Mouse (Mus musculus): ENCODE measurements at regions not wholly inside any gene's neighbourhood (a gene's known extent, or its start where the extent isn't known, plus 50 kb on each side); places are given as distances from the start of the nearest gene placed in this dataset.

GRCm38 (mm10) chr5:119944371-119944770 lies 111.9 kb downstream of the Tbx5 start:
- Histone ChIP-seq H3K9ac (ENCODE audit: low read length) (no peak overlapping the region), H3K4me2 (ENCODE audit: low read length) (no peak overlapping the region), H3K27me3 (replicated peaks; ENCODE audit: control insufficient read depth, insufficient read depth, low read length) (peaks cover 10% of the 10 kb centered on the region), H3K9me3 (ENCODE audit: control insufficient read depth, low read length) (no peaks in the 10 kb centered on the region), H3K4me3 (ENCODE audit: low read depth, low read length) (no peak overlapping the region), H3K36me3 (ENCODE audit: control insufficient read depth, insufficient read depth, low read length) (no peaks in the 10 kb centered on the region), H3K4me1 (replicated peaks; ENCODE audit: control insufficient read depth, insufficient read depth, low read length) (no peaks in the 10 kb centered on the region), H3K27ac (ENCODE audit: low read depth) (no peak overlapping the region)
- no peak for DNase-seq (ENCODE audit: low spot score)
- no peak for ATAC-seq (replicated peaks; ENCODE audit: low FRiP score, low TSS enrichment, low read depth)
- 52% methylated on average over 10 of the region's 10 CpGs for WGBS

GRCm38 (mm10) chr5:119948399-119948798 lies 115.9 kb downstream of the Tbx5 start:
- Histone ChIP-seq H3K27ac (ENCODE audit: low read depth) (no peak overlapping the region), H3K9ac (ENCODE audit: low read length) (no peak overlapping the region), H3K4me3 (ENCODE audit: low read depth, low read length) (no peak overlapping the region), H3K9me3 (ENCODE audit: control insufficient read depth, low read length) (peaks cover 3% of the 10 kb centered on the region; the same call in 1 of the 2 replicates), H3K4me2 (ENCODE audit: low read length) (no peak overlapping the region), H3K4me1 (replicated peaks; ENCODE audit: control insufficient read depth, insufficient read depth, low read length) (no peaks in the 10 kb centered on the region), H3K36me3 (ENCODE audit: control insufficient read depth, insufficient read depth, low read length) (no peaks in the 10 kb centered on the region), H3K27me3 (replicated peaks; ENCODE audit: control insufficient read depth, insufficient read depth, low read length) (peaks cover 1% of the 10 kb centered on the region; the same call in 1 of the 2 replicates)
- DNase-seq (ENCODE audit: low spot score) (no peak), ATAC-seq (replicated peaks; ENCODE audit: low FRiP score, low TSS enrichment, low read depth) (no peak)
- 78% methylated on average over 4 of the region's 4 CpGs for WGBS

- peaks cover 3% of the 10 kb centered on the region; the same call in 1 of the 2 replicates for H3K9me3 ChIP-seq (ENCODE audit: control insufficient read depth, low read length)
- no peaks in the 10 kb centered on the region for H3K36me3 ChIP-seq (ENCODE audit: control insufficient read depth, insufficient read depth, low read length)
- no peak for ATAC-seq (replicated peaks; ENCODE audit: low FRiP score, low TSS enrichment, low read depth)
- no peak overlapping the region for H3K27ac ChIP-seq (ENCODE audit: low read depth)
- H3K27me3 ChIP-seq (replicated peaks; ENCODE audit: control insufficient read depth, insufficient read depth, low read length) = no peaks in the 10 kb centered on the region
- H3K4me1 ChIP-seq (replicated peaks; ENCODE audit: control insufficient read depth, insufficient read depth, low read length) = no peaks in the 10 kb centered on the region
- whole genome bisulfite sequencing = 86% methylated on average over 2 of the region's 2 CpGs
- no peak overlapping the region for H3K4me3 ChIP-seq (ENCODE audit: low read depth, low read length)
- H3K9ac ChIP-seq (ENCODE audit: low read length) = no peak overlapping the region
- H3K4me2 ChIP-seq (ENCODE audit: low read length) = no peak overlapping the region
- DNase-seq (ENCODE audit: low spot score) = no peak
These were observed 119.6 kb downstream of the Tbx5 start for GRCm38 (mm10) chr5:119952085-119952484.

GRCm38 (mm10) chr5:119953189-119953588 lies 120.7 kb downstream of the Tbx5 start:
- ATAC-seq (replicated peaks; ENCODE audit: low FRiP score, low TSS enrichment, low read depth) (no peak), DNase-seq (ENCODE audit: low spot score) (no peak)
- H3K9ac ChIP-seq (ENCODE audit: low read length) = no peak overlapping the region
- H3K4me1 ChIP-seq (replicated peaks; ENCODE audit: control insufficient read depth, insufficient read depth, low read length) = no peaks in the 10 kb centered on the region
- H3K36me3 ChIP-seq (ENCODE audit: control insufficient read depth, insufficient read depth, low read length) = no peaks in the 10 kb centered on the region
- H3K27ac ChIP-seq (ENCODE audit: low read depth) = no peak overlapping the region
- H3K4me3 ChIP-seq (ENCODE audit: low read depth, low read length) = no peak overlapping the region
- no peak overlapping the region for H3K4me2 ChIP-seq (ENCODE audit: low read length)
- 88% methylated on average over 5 of the region's 5 CpGs for WGBS
- no peaks in the 10 kb centered on the region for H3K27me3 ChIP-seq (replicated peaks; ENCODE audit: control insufficient read depth, insufficient read depth, low read length)
- H3K9me3 ChIP-seq (ENCODE audit: control insufficient read depth, low read length) = peaks cover 3% of the 10 kb centered on the region; the same call in 1 of the 2 replicates

GRCm38 (mm10) chr5:119953811-119954566 lies 121.5 kb downstream of the Tbx5 start:
- H3K27ac ChIP-seq (ENCODE audit: low read depth) = no peak overlapping the region
- H3K9ac ChIP-seq (ENCODE audit: low read length) = no peak overlapping the region
- no peak overlapping the region for H3K4me3 ChIP-seq (ENCODE audit: low read depth, low read length)
- H3K36me3 ChIP-seq (ENCODE audit: control insufficient read depth, insufficient read depth, low read length) = no peaks in the 10 kb centered on the region
- WGBS = 60% methylated on average over 14 of the region's 14 CpGs
- H3K4me1 ChIP-seq (replicated peaks; ENCODE audit: control insufficient read depth, insufficient read depth, low read length) = peaks cover 3% of the 10 kb centered on the region; the same call in 1 of the 2 replicates
- H3K4me2 ChIP-seq (ENCODE audit: low read length) = no peak overlapping the region
- H3K27me3 ChIP-seq (replicated peaks; ENCODE audit: control insufficient read depth, insufficient read depth, low read length) = no peaks in the 10 kb centered on the region
- H3K9me3 ChIP-seq (ENCODE audit: control insufficient read depth, low read length) = peaks cover 3% of the 10 kb centered on the region; the same call in 1 of the 2 replicates
- no peak for ATAC-seq (replicated peaks; ENCODE audit: low FRiP score, low TSS enrichment, low read depth)
- no peak for DNase-seq (ENCODE audit: low spot score)

- WGBS = 2% methylated on average over 14 of the region's 14 CpGs
- Histone ChIP-seq H3K9me3 (ENCODE audit: control insufficient read depth, low read length) (no peaks in the 10 kb centered on the region), H3K4me2 (ENCODE audit: low read length) (peak overlapping the region; percentile 36), H3K4me3 (ENCODE audit: low read depth, low read length) (no peak overlapping the region), H3K4me1 (replicated peaks; ENCODE audit: control insufficient read depth, insufficient read depth, low read length) (peaks cover 7% of the 10 kb centered on the region; the same call in 1 of the 2 replicates), H3K36me3 (ENCODE audit: control insufficient read depth, insufficient read depth, low read length) (no peaks in the 10 kb centered on the region), H3K9ac (ENCODE audit: low read length) (no peak overlapping the region), H3K27me3 (replicated peaks; ENCODE audit: control insufficient read depth, insufficient read depth, low read length) (0 out of 2 replicates have a peak, but pooled peaks cover 7% of the 10 kb centered on the region), H3K27ac (ENCODE audit: low read depth) (no peak overlapping the region)
- ATAC-seq (replicated peaks; ENCODE audit: low FRiP score, low TSS enrichment, low read depth) (no peak), DNase-seq (ENCODE audit: low spot score) (no peak)
These were observed 126.5 kb downstream of the Tbx5 start for GRCm38 (mm10) chr5:119958942-119959341.

- H3K27ac ChIP-seq (ENCODE audit: low read depth) = no peak overlapping the region
- H3K36me3 ChIP-seq (ENCODE audit: control insufficient read depth, insufficient read depth, low read length) = no peaks in the 10 kb centered on the region
- peaks cover 24% of the 10 kb centered on the region; the same call in 1 of the 2 replicates for H3K27me3 ChIP-seq (replicated peaks; ENCODE audit: control insufficient read depth, insufficient read depth, low read length)
- no peak overlapping the region for H3K9ac ChIP-seq (ENCODE audit: low read length)
- H3K4me2 ChIP-seq (ENCODE audit: low read length) = no peak overlapping the region
- no peaks in the 10 kb centered on the region for H3K4me1 ChIP-seq (replicated peaks; ENCODE audit: control insufficient read depth, insufficient read depth, low read length)
- H3K4me3 ChIP-seq (ENCODE audit: low read depth, low read length) = no peak overlapping the region
- DNase-seq (ENCODE audit: low spot score) (no peak), ATAC-seq (replicated peaks; ENCODE audit: low FRiP score, low TSS enrichment, low read depth) (no peak)
- no peaks in the 10 kb centered on the region for H3K9me3 ChIP-seq (ENCODE audit: control insufficient read depth, low read length)
- WGBS = 45% methylated on average over 3 of the region's 3 CpGs
These were observed 132.3 kb downstream of the Tbx5 start for GRCm38 (mm10) chr5:119964751-119965150.

- 91% methylated on average over 16 of the region's 16 CpGs for WGBS
- no peak for ATAC-seq (replicated peaks; ENCODE audit: low FRiP score, low TSS enrichment, low read depth)
These were observed 138.8 kb downstream of the Tbx5 start for GRCm38 (mm10) chr5:119971286-119971685.

More at GRCm38 (mm10) chr5:119971286-119971685, 138.8 kb downstream of the Tbx5 start:
- no peaks in the 10 kb centered on the region for H3K36me3 ChIP-seq (ENCODE audit: control insufficient read depth, insufficient read depth, low read length)
- H3K27ac ChIP-seq (ENCODE audit: low read depth) = no peak overlapping the region
- H3K4me3 ChIP-seq (ENCODE audit: low read depth, low read length) = no peak overlapping the region
- H3K9ac ChIP-seq (ENCODE audit: low read length) = no peak overlapping the region
- peaks cover 8% of the 10 kb centered on the region; the same call in 1 of the 2 replicates for H3K27me3 ChIP-seq (replicated peaks; ENCODE audit: control insufficient read depth, insufficient read depth, low read length)
- H3K4me2 ChIP-seq (ENCODE audit: low read length) = no peak overlapping the region
- DNase-seq (ENCODE audit: low spot score) = no peak
- H3K9me3 ChIP-seq (ENCODE audit: control insufficient read depth, low read length) = no peaks in the 10 kb centered on the region
- no peaks in the 10 kb centered on the region for H3K4me1 ChIP-seq (replicated peaks; ENCODE audit: control insufficient read depth, insufficient read depth, low read length)

All from intestine, embryonic 14.5 days (tissue).